Comparison of ENCODE assay signal across 12 mouse cellular contexts in genomic region chr8:122635878-122636802, GRCm38 (mm10). TPM values are rescaled to one million over a fixed set of nuclear protein-coding genes. Genes with fewer than 3 reads are reported as not detected.
DNase-seq lines count a peak whose midpoint lies in the region; ATAC-seq and TF ChIP-seq lines count a peak whose summit lies in the region.
"Had no signal": no experiment of that assay in that cellular context is flagged by ENCODE, and none has a peak within 500 bp of the region (broad histone marks: within the 10 kb centered on the region; RNA-seq: fewer than 3 reads in every experiment).

No protein-coding gene starts in this region.

- no peaks in the 10 kb centered on the region for H3K9me3 ChIP-seq in heart, embryonic 11.5 days (replicated peaks; ENCODE audit: control insufficient read depth, low read length)
- H3K9me3 ChIP-seq in intestine, postnatal 0 days (ENCODE audit: control insufficient read depth): no peaks in the 10 kb centered on the region
- H3K9me3 ChIP-seq: neural tube, embryonic 13.5 days had no signal

- H3K36me3 ChIP-seq in heart, embryonic 11.5 days (ENCODE audit: control insufficient read depth, insufficient read depth, low read length): no peaks in the 10 kb centered on the region; the same call in 1 of the 2 replicates
- H3K36me3 ChIP-seq in intestine, postnatal 0 days (ENCODE audit: control insufficient read depth, insufficient read depth): peaks cover 16% of the 10 kb centered on the region; the same call in 1 of the 2 replicates

- peaks cover 31% of the 10 kb centered on the region for H3K4me1 ChIP-seq in heart, embryonic 11.5 days (ENCODE audit: control insufficient read depth, insufficient read depth, low read length)
- H3K4me1 ChIP-seq in bone marrow, adult 2 months (ENCODE audit: control insufficient read depth, insufficient read depth, low read length): no peaks in the 10 kb centered on the region
- H3K4me1 ChIP-seq in intestine, postnatal 0 days (replicated peaks; ENCODE audit: control insufficient read depth, insufficient read depth, low read length): peaks cover 19% of the 10 kb centered on the region; the same call in 1 of the 2 replicates

- no peak for TF ChIP-seq CTCF in bone marrow, adult 2 months (IDR thresholded peaks at IDR 0.05; ENCODE audit: control insufficient read depth, insufficient read depth, low read length)
- TF ChIP-seq CTCF in intestine, postnatal 0 days (IDR thresholded peaks at IDR 0.05; ENCODE audit: low read depth): peak; percentile 37

- intact Hi-C loops in heart, postnatal 10 days (cut with DNase I): loop anchor here (5.0 kb wide), 1 partner anchor 41 kb away; no protein-coding TSS in a partner anchor

- H3K4me2 ChIP-seq in heart, embryonic 11.5 days: no peak overlapping the region
- H3K4me2 ChIP-seq in intestine, postnatal 0 days (replicated peaks; ENCODE audit: low read depth): 0 out of 2 replicates have a peak overlapping the region, but pooled peaks have one; percentile 37
- H3K4me2 ChIP-seq: neural tube, embryonic 13.5 days had no signal

- ATAC-seq in heart, embryonic 11.5 days (replicated peaks; ENCODE audit: insufficient number of reproducible peaks, low FRiP score, low TSS enrichment): 0 out of 2 replicates have a peak, but pooled peaks have one; percentile 31
- peak; percentile 95 for ATAC-seq in intestine, postnatal 0 days
- no peak for ATAC-seq in granulocyte monocyte progenitor cell, adult 5-6 weeks (replicated peaks; ENCODE audit: poor library complexity, severe bottlenecking)
- ATAC-seq: hindbrain, embryonic 16.5 days had no signal

- H3K27me3 ChIP-seq in heart, embryonic 11.5 days (ENCODE audit: control insufficient read depth, insufficient read depth, low read length): no peaks in the 10 kb centered on the region
- H3K27me3 ChIP-seq in intestine, postnatal 0 days (replicated peaks; ENCODE audit: control insufficient read depth, insufficient read depth, low read length): no peaks in the 10 kb centered on the region
- H3K27me3 ChIP-seq: neural tube, embryonic 13.5 days had no signal

- no peak overlapping the region for H3K9ac ChIP-seq in heart, embryonic 11.5 days (ENCODE audit: low read depth, low read length)
- no peak overlapping the region for H3K9ac ChIP-seq in intestine, postnatal 0 days (ENCODE audit: low read depth, low read length)
- H3K9ac ChIP-seq: neural tube, embryonic 13.5 days had no signal

- no peak overlapping the region for H3K4me3 ChIP-seq in heart, embryonic 11.5 days (ENCODE audit: low read depth, low read length)
- no peak overlapping the region for H3K4me3 ChIP-seq in bone marrow, adult 2 months (replicated peaks; ENCODE audit: control insufficient read depth, low read depth, low read length)
- H3K4me3 ChIP-seq in intestine, postnatal 0 days (ENCODE audit: low read depth, low read length): no peak overlapping the region
- H3K4me3 ChIP-seq: left cerebral cortex, adult 2 months; neural tube, embryonic 13.5 days had no signal

- H3K27ac ChIP-seq in heart, embryonic 11.5 days (ENCODE audit: low read depth, low read length): no peak overlapping the region; the same call in 1 of the 2 replicates
- H3K27ac ChIP-seq in bone marrow, adult 2 months (ENCODE audit: control insufficient read depth, insufficient read depth, low read depth, low read length, poor library complexity): peak overlapping the region; percentile 67
- H3K27ac ChIP-seq in intestine, postnatal 0 days (ENCODE audit: low read depth, low read length): peak overlapping the region; percentile 79
- H3K27ac ChIP-seq: left cerebral cortex, adult 2 months; neural tube, embryonic 13.5 days had no signal

- TF ChIP-seq POLR2A in bone marrow, adult 2 months (IDR thresholded peaks at IDR 0.05; ENCODE audit: borderline replicate concordance, control insufficient read depth, low read depth, low read length): no peak

- no peak for DNase-seq in heart, postnatal 10 days
- DNase-seq in lung, postnatal 36 days: peak; percentile 37
- DNase-seq in thymus, postnatal 4 days: no peak
- DNase-seq in left cerebral cortex, adult 18-20 months (ENCODE audit: low spot score in 2 of 2): no peak

- WGBS in heart, embryonic 11.5 days (ENCODE audit: insufficient replicate concordance): 34% methylated on average over 14 of the region's 14 CpGs
- WGBS in bone marrow, adult 2 months: 69% methylated on average over 14 of the region's 14 CpGs
- WGBS in intestine, postnatal 0 days: 20% methylated on average over 14 of the region's 14 CpGs

RNA-seq across cellular contexts. Expression of gene Pabpn1l, which starts 13.6 kb away (rescaled TPM):
- not detected in 2 replicates for polyA plus RNA-seq in heart, embryonic 11.5 days (2014; fragmentation: Nextera tagmentation; extraction: Ambion mirVana)
- total RNA-seq in heart, postnatal 10 days (2021): not detected
- polyA plus RNA-seq in bone marrow, adult 2 months (2011; ENCODE audit: insufficient read depth, insufficient read length, low replicate concordance, missing spikeins): not detected in 2 replicates
- polyA plus RNA-seq in intestine, postnatal 0 days (2015; fragmentation: Nextera tagmentation; extraction: Ambion mirVana): 0.13 TPM in 1 of 2 replicates, not detected in the other
- total RNA-seq in granulocyte monocyte progenitor cell, adult 5-6 weeks (2014; fragmentation: Nextera tagmentation): not detected in 2 replicates
- total RNA-seq in granulocyte monocyte progenitor cell, adult 5-6 weeks (2017): not detected in 2 replicates
- total RNA-seq in left cerebral cortex, adult 18-20 months (2021): not detected
- total RNA-seq: gastrocnemius, postnatal 36 days; left cerebral cortex, adult 2 months had no signal
- polyA plus RNA-seq: hindbrain, embryonic 16.5 days; neural tube, embryonic 13.5 days had no signal

RNA-seq across cellular contexts. Expression of gene Trappc2l, which starts 24.7 kb away (rescaled TPM):
- 49.8 and 60.0 TPM in 2 replicates for polyA plus RNA-seq in heart, embryonic 11.5 days (2014; fragmentation: Nextera tagmentation; extraction: Ambion mirVana)
- total RNA-seq in heart, postnatal 10 days (2021): 10 to 100 TPM; 54.7 to 57.4 TPM
- polyA plus RNA-seq in bone marrow, adult 2 months (2011; ENCODE audit: insufficient read depth, insufficient read length, low replicate concordance, missing spikeins): 14.0 and 36.5 TPM in 2 replicates
- 136 and 144 TPM in 2 replicates for polyA plus RNA-seq in intestine, postnatal 0 days (2015; fragmentation: Nextera tagmentation; extraction: Ambion mirVana)
- 41.0 and 55.7 TPM in 2 replicates for total RNA-seq in granulocyte monocyte progenitor cell, adult 5-6 weeks (2014; fragmentation: Nextera tagmentation)
- total RNA-seq in granulocyte monocyte progenitor cell, adult 5-6 weeks (2017): 16.1 and 21.7 TPM in 2 replicates
- 10 to 100 TPM; 79.6 to 86.0 TPM for total RNA-seq in left cerebral cortex, adult 18-20 months (2021)

RNA-seq across cellular contexts. Expression of gene Galns, which starts 24.9 kb away (rescaled TPM):
- 11.4 and 12.3 TPM in 2 replicates for polyA plus RNA-seq in heart, embryonic 11.5 days (2014; fragmentation: Nextera tagmentation; extraction: Ambion mirVana)
- 1 to 10 TPM; 6.6 to 7.1 TPM for total RNA-seq in heart, postnatal 10 days (2021)
- 18.7 and 40.6 TPM in 2 replicates for polyA plus RNA-seq in bone marrow, adult 2 months (2011; ENCODE audit: insufficient read depth, insufficient read length, low replicate concordance, missing spikeins)
- polyA plus RNA-seq in intestine, postnatal 0 days (2015; fragmentation: Nextera tagmentation; extraction: Ambion mirVana): 58.1 and 59.0 TPM in 2 replicates
- total RNA-seq in granulocyte monocyte progenitor cell, adult 5-6 weeks (2014; fragmentation: Nextera tagmentation): 39.0 and 46.3 TPM in 2 replicates
- 36.1 and 46.6 TPM in 2 replicates for total RNA-seq in granulocyte monocyte progenitor cell, adult 5-6 weeks (2017)
- total RNA-seq in left cerebral cortex, adult 18-20 months (2021): 1 to 10 TPM; 8.1 to 8.3 TPM

RNA-seq across cellular contexts. Expression of gene Aprt, which starts 59.4 kb away (rescaled TPM):
- polyA plus RNA-seq in heart, embryonic 11.5 days (2014; fragmentation: Nextera tagmentation; extraction: Ambion mirVana): 250 and 262 TPM in 2 replicates
- 10 to 100 TPM; 37.9 to 41.8 TPM for total RNA-seq in heart, postnatal 10 days (2021)
- 41.8 and 95.4 TPM in 2 replicates for polyA plus RNA-seq in bone marrow, adult 2 months (2011; ENCODE audit: insufficient read depth, insufficient read length, low replicate concordance, missing spikeins)
- 676 and 681 TPM in 2 replicates for polyA plus RNA-seq in intestine, postnatal 0 days (2015; fragmentation: Nextera tagmentation; extraction: Ambion mirVana)
- 276 and 290 TPM in 2 replicates for total RNA-seq in granulocyte monocyte progenitor cell, adult 5-6 weeks (2014; fragmentation: Nextera tagmentation)
- 139 and 228 TPM in 2 replicates for total RNA-seq in granulocyte monocyte progenitor cell, adult 5-6 weeks (2017)
- total RNA-seq in left cerebral cortex, adult 18-20 months (2021): 10 to 100 TPM; 48.4 to 52.0 TPM
